Mouse (Mus musculus) stomach, embryonic 14.5 days (tissue): ENCODE results near the gene Slc39a13. TPM values are rescaled to one million over a fixed set of nuclear protein-coding genes. Genes with fewer than 3 reads are reported as not detected.
A peak's percentile ranks its signal among the peaks of the same experiment; 100 is the strongest.
"Not testable (repeated sequence)": the region's sequence is repeated elsewhere in the genome, so short reads cannot be mapped to it uniquely, and the experiment has no call there.

Source experiments
- ATAC-seq: fragments of 200-750 bp; cut with Nextera tagmentation; 2 replicates; pipeline ENCODE4 v1.8.0; 2017; ENCODE audit warnings: low read depth, moderate TSS enrichment; ENCODE audit not compliant: insufficient number of reproducible peaks, insufficient read depth, low FRiP score
- H3K27ac ChIP-seq: fragments of 300-500 bp; sonication (generic); 2 replicates; pipeline ENCODE4 v1.5.1; 2014; ENCODE audit warnings: mild to moderate bottlenecking, low read length, moderate library complexity, mixed read lengths
- H3K27me3 ChIP-seq: fragments of 300-500 bp; sonication (generic); 2 replicates; pipeline ENCODE4 v1.6.1; 2014; ENCODE audit warnings: low read length, control low read depth, mixed read lengths; ENCODE audit not compliant: control insufficient read depth, insufficient read depth
- H3K36me3 ChIP-seq: fragments of 300-500 bp; sonication (generic); 2 replicates; pipeline ENCODE4 v1.6.1; 2014; ENCODE audit warnings: mild to moderate bottlenecking, control low read depth, low read length, moderate library complexity, mixed read lengths; ENCODE audit not compliant: control insufficient read depth, insufficient read depth
- H3K4me1 ChIP-seq: fragments of 300-500 bp; sonication (generic); 2 replicates; pipeline ENCODE4 v1.6.1; 2014; ENCODE audit warnings: low read length, control low read depth, mixed read lengths; ENCODE audit not compliant: control insufficient read depth, insufficient read depth
- H3K4me2 ChIP-seq: fragments of 300-500 bp; sonication (generic); replicated peaks from 2 replicates; pipeline ENCODE4 v1.6.1; 2014; ENCODE audit warnings: low read depth, low read length, control low read depth
- H3K4me3 ChIP-seq: fragments of 300-500 bp; sonication (generic); 2 replicates; pipeline ENCODE4 v1.5.1; 2014; ENCODE audit warnings: low read depth, low read length, control low read depth
- H3K9ac ChIP-seq: fragments of 300-500 bp; sonication (generic); replicated peaks from 2 replicates; pipeline ENCODE4 v1.6.1; 2014; ENCODE audit warnings: low read depth, mild to moderate bottlenecking, control low read depth, low read length, moderate library complexity, mixed read lengths
- H3K9me3 ChIP-seq: fragments of 300-500 bp; sonication (generic); 2 replicates; pipeline ENCODE4 v1.6.1; 2016; ENCODE audit warnings: low read depth, low read length, control low read depth; ENCODE audit not compliant: control insufficient read depth
- WGBS: fragments of 180-500 bp; shearing (Covaris S2); extraction: QIAGEN DNeasy Blood & Tissue Kit; methylation state at CpG from one replicate; pipeline ENCODE4 v1.1.7; 2014; 5-methylcytosine and 5-hydroxymethylcytosine counted together
- polyA plus RNA-seq: library from polyadenylated mRNA; unstranded; fragments of >200 nt; fragmentation: Nextera tagmentation; extraction: Ambion mirVana; gene quantifications from 2 replicates; pipeline ENCODE4 v1.2.1, GENCODE M21; 2014

The Slc39a13 gene
- polyA plus RNA-seq, 1 experiment from 2014 or later: 45.8 TPM

- WGBS: 76% methylated on average over 6 of the region's 6 CpGs
- Histone ChIP-seq H3K4me2 (no peak overlapping the region), H3K4me3 (no peak overlapping the region), H3K4me1 (peaks cover 7% of the 10 kb centered on the region; the same call in 1 of the 2 replicates), H3K27ac (no peak overlapping the region), H3K27me3 (no peaks in the 10 kb centered on the region), H3K9ac (no peak overlapping the region), H3K9me3 (no peaks in the 10 kb centered on the region), H3K36me3 (no peaks in the 10 kb centered on the region)
- no peak for ATAC-seq
These were observed 43.6 kb upstream of the Slc39a13 start for GRCm38 (mm10) chr2:91113852-91114251.

GRCm38 (mm10) chr2:91113334-91113733 lies 43.1 kb upstream of the Slc39a13 start:
- Histone ChIP-seq H3K4me1 (peaks cover 7% of the 10 kb centered on the region; the same call in 1 of the 2 replicates), H3K9me3 (no peaks in the 10 kb centered on the region), H3K36me3 (no peaks in the 10 kb centered on the region), H3K27me3 (no peaks in the 10 kb centered on the region), H3K4me3 (no peak overlapping the region), H3K9ac (no peak overlapping the region), H3K4me2 (no peak overlapping the region), H3K27ac (no peak overlapping the region)
- no peak for ATAC-seq
- 71% methylated on average over 10 of the region's 10 CpGs for WGBS

- Histone ChIP-seq H3K4me1 (peaks cover 7% of the 10 kb centered on the region; the same call in 1 of the 2 replicates), H3K36me3 (no peaks in the 10 kb centered on the region), H3K27ac (no peak overlapping the region), H3K27me3 (no peaks in the 10 kb centered on the region), H3K4me2 (no peak overlapping the region), H3K9ac (no peak overlapping the region), H3K4me3 (no peak overlapping the region), H3K9me3 (no peaks in the 10 kb centered on the region)
- WGBS: 46% methylated on average over 4 of the region's 4 CpGs
- ATAC-seq: no peak
These were observed 42.3 kb upstream of the Slc39a13 start for GRCm38 (mm10) chr2:91112491-91112890.

- ATAC-seq, H3K27ac ChIP-seq, H3K9ac ChIP-seq, H3K27me3 ChIP-seq, H3K9me3 ChIP-seq, H3K4me2 ChIP-seq, H3K4me3 ChIP-seq, H3K4me1 ChIP-seq, H3K36me3 ChIP-seq: not testable (repeated sequence)
- WGBS: 89% methylated on average over 3 of the region's 3 CpGs
These were observed 41.6 kb upstream of the Slc39a13 start for GRCm38 (mm10) chr2:91111832-91112231.

- WGBS: 73% methylated on average over 6 of the region's 6 CpGs
- Histone ChIP-seq H3K36me3 (no peaks in the 10 kb centered on the region), H3K4me3 (no peak overlapping the region), H3K27me3 (no peaks in the 10 kb centered on the region), H3K4me2 (no peak overlapping the region), H3K27ac (no peak overlapping the region), H3K4me1 (peaks cover 3% of the 10 kb centered on the region; the same call in 1 of the 2 replicates), H3K9me3 (no peaks in the 10 kb centered on the region), H3K9ac (no peak overlapping the region)
- ATAC-seq: no peak
These were observed 40.2 kb upstream of the Slc39a13 start for GRCm38 (mm10) chr2:91110429-91110828.

- ATAC-seq: no peak
- Histone ChIP-seq H3K4me1 (no peaks in the 10 kb centered on the region), H3K4me2 (no peak overlapping the region), H3K9me3 (no peaks in the 10 kb centered on the region), H3K27ac (no peak overlapping the region), H3K36me3 (no peaks in the 10 kb centered on the region), H3K27me3 (no peaks in the 10 kb centered on the region), H3K9ac (no peak overlapping the region), H3K4me3 (no peak overlapping the region)
- WGBS: 79% methylated on average over 5 of the region's 5 CpGs
These were observed 39.7 kb upstream of the Slc39a13 start for GRCm38 (mm10) chr2:91109807-91110385.

- H3K4me3 ChIP-seq: no peak overlapping the region
- H3K27ac ChIP-seq: no peak overlapping the region
- H3K4me1 ChIP-seq: no peaks in the 10 kb centered on the region
- H3K9ac ChIP-seq: no peak overlapping the region
- no peak overlapping the region for H3K4me2 ChIP-seq
- ATAC-seq: no peak
- H3K36me3 ChIP-seq: no peaks in the 10 kb centered on the region
- 86% methylated on average over 5 of the region's 5 CpGs for WGBS
- no peaks in the 10 kb centered on the region for H3K9me3 ChIP-seq
- no peaks in the 10 kb centered on the region for H3K27me3 ChIP-seq
These were observed 39.0 kb upstream of the Slc39a13 start for GRCm38 (mm10) chr2:91109241-91109640.

- Histone ChIP-seq H3K4me2 (no peak overlapping the region), H3K9me3 (no peaks in the 10 kb centered on the region), H3K27ac (no peak overlapping the region), H3K9ac (no peak overlapping the region), H3K4me1 (no peaks in the 10 kb centered on the region), H3K4me3 (no peak overlapping the region), H3K27me3 (no peaks in the 10 kb centered on the region), H3K36me3 (no peaks in the 10 kb centered on the region)
- 79% methylated on average over 3 of the region's 3 CpGs for whole genome bisulfite sequencing
- ATAC-seq: no peak
These were observed 37.9 kb upstream of the Slc39a13 start for GRCm38 (mm10) chr2:91108156-91108555.

- ATAC-seq: peak; percentile 86
- no peak overlapping the region for H3K4me3 ChIP-seq
- H3K36me3 ChIP-seq: no peaks in the 10 kb centered on the region
- no peaks in the 10 kb centered on the region for H3K9me3 ChIP-seq
- H3K27me3 ChIP-seq: no peaks in the 10 kb centered on the region
- WGBS: 7% methylated on average over 7 of the region's 7 CpGs
- no peak overlapping the region for H3K27ac ChIP-seq
- H3K9ac ChIP-seq: no peak overlapping the region
- H3K4me2 ChIP-seq: no peak overlapping the region
- H3K4me1 ChIP-seq: no peaks in the 10 kb centered on the region
These were observed 31.0 kb upstream of the Slc39a13 start for GRCm38 (mm10) chr2:91101124-91101740.
